Mouse (Mus musculus) limb, embryonic 11.5 days (tissue): ENCODE data around the gene Zswim4. TPM values are rescaled to one million over a fixed set of nuclear protein-coding genes. Genes with fewer than 3 reads are reported as not detected.
"Not testable (repeated sequence)": the region's sequence is repeated elsewhere in the genome, so short reads cannot be mapped to it uniquely, and the experiment has no call there.

ENCODE experiments used
- ATAC-seq: fragments of 200-750 bp; cut with Nextera tagmentation; 2 replicates; pipeline ENCODE4 v1.8.0; 2017; ENCODE audit warnings: low read depth; ENCODE audit not compliant: insufficient number of reproducible peaks, low FRiP score, low TSS enrichment
- DNase-seq: peaks from one replicate; pipeline ENCODE4 v3.0.0-alpha.2; 2015; ENCODE audit warnings: low spot score
- H3K27ac ChIP-seq: fragments of 300-500 bp; sonication (generic); replicated peaks from 2 replicates; pipeline ENCODE4 v1.5.1; 2014; ENCODE audit warnings: low read depth, mild to moderate bottlenecking, low read length
- H3K27me3 ChIP-seq: fragments of 300-500 bp; sonication (generic); 2 replicates; pipeline ENCODE4 v1.6.1; 2014; ENCODE audit warnings: mild to moderate bottlenecking, low read length, mixed read lengths; ENCODE audit not compliant: control insufficient read depth, insufficient read depth
- H3K36me3 ChIP-seq: fragments of 300-500 bp; sonication (generic); 2 replicates; pipeline ENCODE4 v1.6.1; 2014; ENCODE audit warnings: mild to moderate bottlenecking, low read length, moderate library complexity, mixed read lengths; ENCODE audit not compliant: control insufficient read depth, insufficient read depth
- H3K4me1 ChIP-seq: fragments of 300-500 bp; sonication (generic); 2 replicates; pipeline ENCODE4 v1.6.1; 2014; ENCODE audit warnings: low read length, mixed read lengths; ENCODE audit not compliant: control insufficient read depth, insufficient read depth
- H3K4me2 ChIP-seq: fragments of 300-500 bp; sonication (generic); 2 replicates; pipeline ENCODE4 v1.6.1; 2014; ENCODE audit warnings: low read depth, mild to moderate bottlenecking, moderate library complexity; ENCODE audit not compliant: severe bottlenecking
- H3K4me3 ChIP-seq: fragments of 300-500 bp; sonication (generic); 2 replicates; pipeline ENCODE4 v1.5.1; 2014; ENCODE audit warnings: low read depth, low read length
- H3K9ac ChIP-seq: fragments of 300-500 bp; sonication (generic); 2 replicates; pipeline ENCODE4 v1.6.1; 2014; ENCODE audit warnings: mild to moderate bottlenecking, low read length
- H3K9me3 ChIP-seq: fragments of 300-500 bp; sonication (generic); 2 replicates; pipeline ENCODE4 v1.6.1; 2016; ENCODE audit warnings: low read length; ENCODE audit not compliant: control insufficient read depth
- WGBS: fragments of 180-500 bp; shearing (Covaris S2); extraction: QIAGEN DNeasy Blood & Tissue Kit; methylation state at CpG from one replicate; pipeline ENCODE4 v1.1.7; 2014; 5-methylcytosine and 5-hydroxymethylcytosine counted together
- polyA plus RNA-seq: library from polyadenylated mRNA; unstranded; fragments of >200 nt; fragmentation: Nextera tagmentation; extraction: Ambion mirVana; gene quantifications from 2 replicates; pipeline ENCODE4 v1.2.1, GENCODE M21; 2014

Zswim4 gene
- polyA plus RNA-seq, result 23.9 and 24.5 TPM in 2 replicates

GRCm38 (mm10) chr8:84236998-84237473, at the start of gene Zswim4:
Gene Zswim4 (minus strand): TSS chr8:84237055.
- peak within 1 kb of the TSS; percentile 56; the same call in 1 of the 2 replicates for H3K27ac ChIP-seq
- peak within 1 kb of the TSS; percentile 69 for H3K4me2 ChIP-seq
- no peaks in the 10 kb centered on the region for H3K9me3 ChIP-seq
- DNase-seq, result peak; percentile 98
- WGBS, result 0% methylated on average over 35 of the region's 35 CpGs
- peak within 1 kb of the TSS; percentile 81 for H3K4me3 ChIP-seq
- H3K9ac ChIP-seq, result peak within 1 kb of the TSS; percentile 92
- peaks cover 6% of the 10 kb centered on the region; the same call in 1 of the 2 replicates for H3K36me3 ChIP-seq
- peaks cover 10% of the 10 kb centered on the region; the same call in 1 of the 2 replicates for H3K4me1 ChIP-seq
- peak; percentile 98 for ATAC-seq
- no peaks in the 10 kb centered on the region for H3K27me3 ChIP-seq

- not testable (repeated sequence) for H3K27me3 ChIP-seq, ATAC-seq, H3K4me3 ChIP-seq, H3K36me3 ChIP-seq, H3K4me1 ChIP-seq, H3K9me3 ChIP-seq, H3K9ac ChIP-seq, H3K4me2 ChIP-seq, H3K27ac ChIP-seq
- 57% methylated on average over 5 of the region's 5 CpGs for WGBS
- DNase-seq, result peak; percentile 69
Observed at GRCm38 (mm10) chr8:84285665-84286064, 48.8 kb upstream of the Zswim4 start.

- Histone ChIP-seq H3K4me1 (peaks cover 5% of the 10 kb centered on the region; the same call in 1 of the 2 replicates), H3K9ac (no peak overlapping the region), H3K4me3 (no peak overlapping the region; the same call in 1 of the 2 replicates), H3K9me3 (no peaks in the 10 kb centered on the region), H3K36me3 (no peaks in the 10 kb centered on the region), H3K27ac (peak overlapping the region; percentile 45), H3K27me3 (no peaks in the 10 kb centered on the region), H3K4me2 (peak overlapping the region; percentile 28)
- 13% methylated on average over 9 of the region's 9 CpGs for WGBS
- peak; percentile 39; the same call in 1 of the 2 replicates for ATAC-seq
- peak; percentile 57 for DNase-seq
Observed at GRCm38 (mm10) chr8:84284608-84285063, 47.8 kb upstream of the Zswim4 start.

- Histone ChIP-seq H3K4me3 (no peak overlapping the region), H3K27ac (no peak overlapping the region), H3K36me3 (no peaks in the 10 kb centered on the region), H3K4me1 (peaks cover 5% of the 10 kb centered on the region; the same call in 1 of the 2 replicates), H3K9me3 (no peaks in the 10 kb centered on the region), H3K27me3 (no peaks in the 10 kb centered on the region), H3K4me2 (no peak overlapping the region), H3K9ac (no peak overlapping the region)
- 79% methylated on average over 10 of the region's 10 CpGs for WGBS
- ATAC-seq, result no peak
- DNase-seq, result no peak
Observed at GRCm38 (mm10) chr8:84280777-84281176, 43.9 kb upstream of the Zswim4 start.

GRCm38 (mm10) chr8:84276447-84276846, 39.6 kb upstream of the Zswim4 start:
- Histone ChIP-seq H3K4me3 (no peak overlapping the region), H3K9me3 (no peaks in the 10 kb centered on the region), H3K27ac (no peak overlapping the region), H3K9ac (no peak overlapping the region), H3K27me3 (no peaks in the 10 kb centered on the region), H3K4me2 (no peak overlapping the region), H3K36me3 (no peaks in the 10 kb centered on the region), H3K4me1 (no peaks in the 10 kb centered on the region)
- ATAC-seq (no peak), DNase-seq (no peak)
- 72% methylated on average over 1 of the region's 1 CpGs for WGBS

GRCm38 (mm10) chr8:84273968-84274367, 37.1 kb upstream of the Zswim4 start:
- 90% methylated on average over 3 of the region's 3 CpGs for WGBS
- 0 out of 2 replicates have a peak, but pooled peaks cover 3% of the 10 kb centered on the region for H3K4me1 ChIP-seq
- no peak for DNase-seq

GRCm38 (mm10) chr8:84272302-84272701, 35.4 kb upstream of the Zswim4 start:
- H3K4me2 ChIP-seq, result no peak overlapping the region
- H3K9me3 ChIP-seq, result no peaks in the 10 kb centered on the region
- WGBS, result 85% methylated on average over 4 of the region's 4 CpGs
- no peak overlapping the region for H3K27ac ChIP-seq
- H3K4me3 ChIP-seq, result no peak overlapping the region
- DNase-seq, result no peak
- H3K9ac ChIP-seq, result no peak overlapping the region
- no peaks in the 10 kb centered on the region for H3K27me3 ChIP-seq
- no peaks in the 10 kb centered on the region for H3K36me3 ChIP-seq
- 0 out of 2 replicates have a peak, but pooled peaks cover 3% of the 10 kb centered on the region for H3K4me1 ChIP-seq
- no peak for ATAC-seq

More at GRCm38 (mm10) chr8:84273968-84274367, 37.1 kb upstream of the Zswim4 start:
- Histone ChIP-seq H3K9me3 (no peaks in the 10 kb centered on the region), H3K36me3 (no peaks in the 10 kb centered on the region), H3K4me2 (no peak overlapping the region), H3K9ac (no peak overlapping the region), H3K4me3 (no peak overlapping the region), H3K27me3 (no peaks in the 10 kb centered on the region), H3K27ac (no peak overlapping the region)
- no peak for ATAC-seq

- Histone ChIP-seq H3K27ac (no peak within 1 kb of the TSS), H3K9me3 (no peaks in the 10 kb centered on the region), H3K4me3 (peak within 1 kb of the TSS; percentile 71), H3K36me3 (no peaks in the 10 kb centered on the region), H3K9ac (peak within 1 kb of the TSS; percentile 61), H3K4me2 (peak within 1 kb of the TSS; percentile 56), H3K4me1 (0 out of 2 replicates have a peak, but pooled peaks cover 3% of the 10 kb centered on the region), H3K27me3 (no peaks in the 10 kb centered on the region)
- ATAC-seq (peak; percentile 99), DNase-seq (peak; percentile 99)
- under 1% methylated on average over 44 of the region's 44 CpGs for WGBS
Observed at GRCm38 (mm10) chr8:84269950-84270773, 33.3 kb upstream of the Zswim4 start, which contains the start of gene Ccdc130. Gene Ccdc130 (minus strand): TSS chr8:84270380.
